ENCODE assay signal across 12 mouse cellular contexts in the genomic region with DNA sequence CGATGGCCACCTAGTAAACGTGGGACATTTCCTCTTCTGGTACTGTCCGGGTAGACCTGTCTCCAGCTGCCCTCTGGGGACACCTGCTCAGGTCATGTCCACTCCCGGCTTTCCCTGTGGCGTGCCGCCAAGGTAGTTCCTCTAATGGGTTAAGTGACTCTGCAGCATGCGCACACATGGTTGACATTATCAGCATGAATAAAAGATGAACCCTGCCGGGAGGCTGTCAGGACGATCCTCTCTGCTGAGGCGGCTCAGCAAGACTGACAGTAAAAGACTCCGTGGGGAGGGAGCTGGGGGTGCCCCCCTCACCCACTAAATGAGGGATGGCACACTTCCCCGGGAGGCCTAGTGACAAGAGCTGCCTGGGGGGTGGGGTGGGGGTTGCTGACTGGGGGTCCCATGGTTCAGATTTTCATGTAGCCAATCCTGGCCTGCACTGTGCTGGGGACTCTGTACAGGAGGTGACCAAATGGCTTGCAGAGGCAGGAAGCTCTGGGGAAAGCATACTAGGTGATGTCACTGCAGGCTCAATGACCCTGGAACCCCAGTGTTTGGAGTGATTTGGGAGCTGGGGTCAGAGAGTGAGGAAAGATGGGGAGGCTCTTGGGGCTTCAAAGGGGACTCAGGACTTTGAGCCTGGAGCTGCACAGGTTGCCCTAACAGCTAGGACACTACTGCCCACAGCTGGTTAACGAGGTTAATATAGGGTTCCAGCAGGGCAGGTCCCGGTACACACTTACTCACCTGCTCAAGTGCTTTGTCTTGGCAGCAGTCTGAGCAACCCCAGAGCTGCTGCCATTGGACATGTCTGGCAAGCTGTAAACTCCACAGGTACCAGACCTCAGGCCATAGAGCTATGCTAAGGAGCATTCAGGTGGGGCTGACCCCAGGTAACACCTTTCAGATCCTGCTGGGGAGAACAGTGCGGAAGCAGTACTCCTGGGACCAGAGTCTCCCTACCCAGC.
DNase-seq lines count a peak whose midpoint lies in the region; ATAC-seq lines count a peak whose summit lies in the region.
"Had no signal": no experiment of that assay in that cellular context is flagged by ENCODE, and none has a peak within 500 bp of the region (broad histone marks: within the 10 kb centered on the region; RNA-seq: fewer than 3 reads in every experiment).

No protein-coding gene starts in this region.

- no peak overlapping the region for H3K9ac ChIP-seq in forebrain, embryonic 12.5 days
- H3K9ac ChIP-seq in midbrain, embryonic 15.5 days: no peak overlapping the region

- no peaks in the 10 kb centered on the region for H3K36me3 ChIP-seq in forebrain, embryonic 12.5 days (replicated peaks)
- H3K36me3 ChIP-seq in midbrain, embryonic 15.5 days (replicated peaks): no peaks in the 10 kb centered on the region
- H3K36me3 ChIP-seq: G1E had no signal

- no peaks in the 10 kb centered on the region for H3K9me3 ChIP-seq in forebrain, embryonic 12.5 days
- H3K9me3 ChIP-seq in midbrain, embryonic 15.5 days: no peaks in the 10 kb centered on the region

- H3K4me3 ChIP-seq in forebrain, embryonic 12.5 days (replicated peaks): no peak overlapping the region
- no peak overlapping the region for H3K4me3 ChIP-seq in midbrain, embryonic 15.5 days

- H3K27ac ChIP-seq in forebrain, embryonic 12.5 days: peak overlapping the region; percentile 72
- H3K27ac ChIP-seq in midbrain, embryonic 15.5 days: peak overlapping the region; percentile 76

- 44% methylated on average over 15 of the region's 15 CpGs for WGBS in forebrain, embryonic 12.5 days
- WGBS in midbrain, embryonic 15.5 days: 23% methylated on average over 15 of the region's 15 CpGs

- H3K4me1 ChIP-seq in forebrain, embryonic 12.5 days: peaks cover 57% of the 10 kb centered on the region
- H3K4me1 ChIP-seq in midbrain, embryonic 15.5 days: peaks cover 54% of the 10 kb centered on the region

- peak; percentile 68 to 84 for DNase-seq in lung, adult 18-20 months
- DNase-seq in thymus, adult 18-20 months: no peak
- no peak for DNase-seq in cerebellum, postnatal 14 days
- no peak for DNase-seq in cerebellum, postnatal 36 days
- DNase-seq: adrenal gland, postnatal 36 days; embryo, embryonic 11 days; kidney, adult 2 months had no signal

- 0 out of 2 replicates have a peak, but pooled peaks have one; percentile 9 for ATAC-seq in common myeloid progenitor, adult 5-6 weeks (replicated peaks; ENCODE audit: low read depth, poor library complexity, severe bottlenecking)
- ATAC-seq in forebrain, embryonic 12.5 days (ENCODE audit: low FRiP score): peak; percentile 62
- peak; percentile 57 for ATAC-seq in midbrain, embryonic 15.5 days (replicated peaks)
- ATAC-seq in erythroid progenitor cell, adult 5-6 weeks (replicated peaks; ENCODE audit: low FRiP score, poor library complexity, severe bottlenecking): no peak

- peaks cover 11% of the 10 kb centered on the region; the same call in 1 of the 2 replicates for H3K27me3 ChIP-seq in forebrain, embryonic 12.5 days
- H3K27me3 ChIP-seq in midbrain, embryonic 15.5 days (replicated peaks): no peaks in the 10 kb centered on the region

- H3K4me2 ChIP-seq in forebrain, embryonic 12.5 days: peak overlapping the region; percentile 8; the same call in 1 of the 2 replicates
- peak overlapping the region; percentile 18 for H3K4me2 ChIP-seq in midbrain, embryonic 15.5 days

Comparison
In these comparisons a context has a peak if more than half of its experiments do, and no peak if none do; other contexts are left out.
1. DNase-seq: peak in lung, adult 18-20 months (2 of 2); none in thymus, adult 18-20 months (0 of 2), cerebellum, postnatal 14 days (0 of 2) and cerebellum, postnatal 36 days (0 of 2).